Mouse (Mus musculus) ZHBTc4 (cell line): ENCODE data around the gene Plcd3.

Source experiments
- DNase-seq: peaks from one replicate; pipeline ENCODE4 v3.0.0-alpha.2; 2011; ENCODE audit warnings: low read depth, low spot score

Gene Plcd3

DNA sequence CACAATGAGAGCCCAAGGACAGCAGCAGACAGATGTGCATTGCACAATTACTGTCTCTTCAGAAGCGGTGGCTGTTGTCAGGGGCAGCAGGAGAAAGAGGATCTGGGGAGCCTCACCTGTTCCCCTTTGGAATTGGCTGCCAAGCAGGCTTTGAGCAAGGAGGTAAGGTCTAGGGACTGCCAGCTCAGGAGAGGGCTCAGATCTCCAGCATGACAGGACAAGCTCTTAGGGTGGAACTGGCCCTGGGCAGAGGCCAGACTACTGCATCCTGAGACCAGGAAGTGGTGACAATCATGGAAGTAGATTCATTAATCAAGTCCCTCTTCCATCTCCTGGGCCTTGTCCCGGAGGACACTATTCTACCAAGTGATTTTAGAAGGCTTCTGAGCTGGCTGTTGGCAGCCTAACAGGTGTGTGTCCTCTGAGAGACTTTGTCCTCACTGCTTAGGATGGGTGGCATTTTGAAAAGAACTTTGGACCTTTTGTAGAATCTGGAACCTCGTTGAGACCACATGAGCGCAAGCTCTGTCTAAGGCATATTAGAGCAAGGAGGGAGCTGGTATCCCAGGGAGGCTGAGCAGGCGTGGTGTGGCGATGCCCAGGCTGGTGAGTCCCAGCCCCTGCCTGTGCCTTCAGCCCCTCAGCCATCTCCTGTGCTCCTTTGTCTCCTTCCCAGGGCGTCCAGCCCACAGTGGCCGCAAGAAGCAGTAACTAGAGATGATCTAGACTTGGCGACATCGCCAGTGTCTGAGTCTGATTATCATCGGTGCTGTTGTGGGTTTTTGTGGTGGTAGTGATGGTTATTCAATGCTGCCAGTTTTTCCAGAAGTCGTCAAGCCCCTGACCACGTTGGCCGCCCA lies 35.0 kb downstream of the Plcd3 start:
- no peak for DNase-seq

DNA sequence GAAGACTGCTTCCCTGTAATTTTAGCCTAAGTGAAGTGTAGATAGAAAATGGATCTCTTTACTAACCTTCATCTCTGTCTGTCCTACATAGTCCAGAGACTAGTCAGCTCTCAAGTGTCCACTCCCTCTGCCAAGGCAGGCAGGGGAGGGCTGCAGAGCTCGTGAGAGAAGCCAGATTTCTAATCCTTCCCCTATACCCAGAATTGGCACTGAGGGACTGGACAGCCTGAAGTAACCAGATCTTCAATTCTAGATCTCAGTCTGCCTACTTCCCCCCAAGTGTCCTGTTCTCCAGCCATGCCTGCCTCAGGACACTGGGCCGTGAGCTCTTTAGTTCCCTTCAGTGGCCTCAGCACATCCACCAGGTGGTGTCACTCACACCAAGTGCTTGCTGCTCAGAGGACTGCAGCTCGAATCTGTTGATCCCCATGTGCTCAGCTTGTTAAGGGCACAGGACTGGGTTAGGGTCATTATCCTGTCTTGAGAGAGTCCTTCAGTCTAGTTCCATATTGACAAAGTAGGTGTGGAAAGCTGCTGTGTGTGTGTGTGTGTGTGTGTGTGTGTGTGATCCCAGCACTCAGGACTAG lies 42.9 kb downstream of the Plcd3 start:
- no peak for DNase-seq

DNA sequence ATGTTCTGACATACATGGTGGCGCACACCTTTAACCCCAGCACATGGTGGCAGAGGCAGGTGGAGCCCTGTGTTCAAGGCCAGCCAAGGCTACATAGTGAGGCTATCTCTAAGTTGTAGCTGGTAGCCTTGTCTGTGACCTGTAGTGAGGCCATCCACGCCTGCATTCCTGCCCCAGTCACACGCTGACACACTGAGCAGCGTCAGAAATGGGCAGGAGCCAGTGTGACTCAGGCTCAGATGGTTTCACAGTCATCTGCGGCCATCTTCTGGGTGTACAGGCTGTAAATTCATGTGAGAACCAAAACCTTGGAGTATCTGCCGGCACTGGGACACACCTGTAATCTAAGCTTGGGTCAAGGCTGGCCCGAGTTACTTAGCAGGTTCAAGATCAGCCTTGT lies 44.8 kb downstream of the Plcd3 start:
- no peak for DNase-seq

DNA sequence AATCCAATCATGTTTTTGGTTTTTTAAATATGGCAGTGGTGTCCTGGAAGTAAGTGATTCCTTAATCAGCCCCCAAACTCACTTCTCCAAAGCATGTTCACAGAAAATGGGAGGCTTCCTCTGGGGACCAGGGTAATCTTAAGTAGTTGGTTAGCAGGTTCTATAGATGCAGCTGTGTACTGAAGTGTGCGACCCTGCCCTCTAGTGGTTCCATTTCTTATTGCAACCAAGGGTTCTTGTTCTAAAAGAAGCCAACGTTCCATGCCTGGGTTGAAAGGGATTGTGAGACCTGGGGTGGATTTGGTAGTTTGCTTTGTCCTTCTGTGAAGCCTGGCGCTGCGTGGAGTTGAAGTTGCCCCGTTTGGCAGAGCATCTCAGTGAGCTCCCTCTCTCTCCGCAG lies 46.7 kb downstream of the Plcd3 start:
- DNase-seq: peak; percentile 86

DNA sequence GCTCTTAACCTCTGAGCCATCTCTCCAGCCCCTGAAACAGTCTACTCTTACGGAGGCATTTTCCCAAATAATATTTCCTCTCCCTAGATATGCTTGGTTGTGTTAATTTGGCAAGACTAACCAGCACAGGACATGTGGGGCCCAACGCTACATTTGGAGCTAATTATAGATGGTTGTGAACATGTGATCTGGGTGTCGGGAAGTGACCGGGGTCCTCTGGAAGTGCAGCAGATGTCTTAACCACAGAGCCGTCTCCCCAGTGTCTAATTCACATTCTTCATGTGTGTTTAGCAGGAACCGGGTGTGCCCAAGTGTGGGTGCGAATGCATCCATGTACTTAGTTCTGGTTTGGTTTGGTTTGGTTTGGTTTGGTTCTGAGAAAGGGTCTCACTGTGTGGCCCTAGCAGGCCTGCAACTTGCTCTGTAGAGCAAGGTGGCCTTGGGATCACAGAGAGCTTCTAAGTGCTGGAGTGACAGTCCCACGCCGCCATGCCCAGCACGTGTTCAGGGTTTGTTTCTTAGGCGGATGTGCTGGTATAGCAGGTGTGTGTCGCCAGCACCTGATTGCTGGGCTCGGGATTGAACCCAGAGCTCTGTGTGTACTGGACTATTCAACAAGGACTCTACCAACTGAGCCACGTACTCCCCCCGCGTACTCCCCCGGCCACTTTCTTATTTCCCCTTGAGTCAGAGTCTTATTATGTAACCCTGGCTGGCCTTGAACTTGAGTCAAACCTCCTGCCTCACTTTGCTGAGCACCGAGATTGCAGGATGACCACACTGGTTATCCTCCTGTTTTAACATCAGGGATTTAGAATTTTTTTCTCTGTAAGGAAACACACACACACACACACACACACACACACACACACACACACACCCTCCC lies 48.0 kb downstream of the Plcd3 start:
- DNase-seq: no peak

DNA sequence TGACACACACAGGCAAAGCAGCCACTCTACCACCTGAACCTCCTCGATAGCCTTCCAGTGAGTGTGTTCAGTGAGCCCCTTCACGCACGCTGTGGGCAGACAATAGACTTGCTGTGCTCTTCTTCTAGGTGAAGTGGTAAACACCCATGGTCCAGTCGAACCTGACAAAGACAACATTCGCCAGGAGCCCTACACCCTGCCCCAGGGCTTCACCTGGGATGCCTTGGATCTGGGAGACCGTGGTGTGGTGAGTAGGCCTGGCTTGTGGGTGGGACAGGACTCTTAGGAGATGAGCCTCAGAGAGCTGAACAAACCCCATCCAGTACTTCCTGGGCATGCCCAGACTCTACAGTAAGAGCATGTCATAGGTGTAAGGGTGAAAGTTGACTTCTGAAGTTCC lies 49.4 kb downstream of the Plcd3 start:
- DNase-seq: no peak

DNA sequence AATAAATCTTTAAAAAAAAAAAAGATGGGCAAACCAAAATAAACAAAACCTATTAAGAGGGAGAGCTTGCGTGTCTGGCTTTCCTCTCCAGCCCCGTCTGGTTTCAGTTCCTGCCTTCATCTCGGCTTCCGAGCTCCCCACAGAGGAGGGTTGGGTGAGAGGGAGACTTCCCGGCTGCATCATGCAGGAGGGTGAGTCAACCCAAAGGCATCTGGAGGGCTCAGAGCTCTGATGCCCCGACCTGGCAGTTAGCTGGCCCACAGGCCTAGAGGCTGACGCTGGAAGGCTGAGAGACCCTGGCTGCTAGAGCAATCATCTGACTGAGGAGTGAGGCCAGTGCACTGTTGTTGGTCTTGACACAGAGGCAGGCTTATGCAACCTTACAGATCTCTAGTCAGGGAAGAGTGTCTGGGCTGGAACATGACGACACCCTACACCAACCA lies 50.2 kb downstream of the Plcd3 start:
- DNase-seq: no peak

DNA sequence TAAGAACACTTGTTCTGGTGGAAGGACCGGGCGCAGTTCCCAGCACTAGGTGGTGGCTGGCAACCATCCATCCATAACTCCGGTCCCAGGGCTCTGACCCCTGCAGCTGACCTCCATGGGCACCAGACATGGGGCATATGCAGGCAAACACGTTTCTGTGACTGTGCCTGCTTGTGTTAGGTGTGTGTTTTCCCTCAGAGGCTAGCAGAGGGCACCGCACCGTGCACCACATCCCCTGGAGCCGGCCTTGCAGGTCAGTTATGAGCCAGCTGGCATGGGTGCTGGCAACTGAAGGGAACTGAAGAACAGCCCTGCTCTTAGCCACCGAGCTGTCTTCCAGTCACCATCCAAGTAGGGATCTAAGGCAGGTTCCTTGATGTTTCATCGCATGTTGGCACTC lies 51.3 kb downstream of the Plcd3 start:
- DNase-seq: no peak

DNA sequence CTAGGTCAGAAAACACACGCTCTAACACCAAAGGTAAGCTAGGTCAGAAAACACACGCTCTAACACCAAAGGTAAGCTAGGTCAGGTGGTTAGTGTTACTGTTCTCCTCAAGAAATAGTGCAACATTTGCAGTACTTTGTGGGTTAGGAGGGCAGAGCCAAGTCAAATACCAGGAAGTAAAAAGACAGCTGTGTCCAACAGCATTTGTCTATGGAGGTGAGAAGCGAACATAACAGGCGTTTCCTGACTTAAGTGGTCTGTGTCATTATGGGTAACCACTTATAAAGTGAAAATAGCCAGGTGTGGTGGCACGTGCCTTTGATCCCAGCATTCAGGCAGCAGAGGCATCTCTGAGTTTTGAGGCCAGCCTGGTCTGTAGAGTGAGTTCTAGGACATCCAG lies 51.8 kb downstream of the Plcd3 start:
- DNase-seq: no peak

DNA sequence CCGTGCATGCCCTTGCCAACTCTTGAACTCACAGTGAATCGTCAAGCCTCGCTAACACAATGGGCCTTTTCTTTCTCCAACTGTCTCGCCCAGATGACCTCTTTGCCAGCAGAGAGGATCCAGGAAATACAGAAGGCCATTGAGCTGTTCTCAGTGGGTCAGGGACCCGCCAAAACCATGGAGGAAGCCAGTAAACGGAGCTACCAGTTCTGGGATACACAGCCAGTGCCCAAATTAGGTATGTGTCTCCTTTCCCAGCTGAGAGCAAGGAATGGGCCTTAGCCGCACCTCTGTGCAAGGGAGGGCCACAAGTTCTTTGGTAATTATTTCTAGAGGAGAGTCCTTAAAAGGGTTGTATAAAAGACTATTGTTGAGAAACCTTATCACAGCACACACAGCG lies 55.2 kb downstream of the Plcd3 start:
- DNase-seq: no peak

DNA sequence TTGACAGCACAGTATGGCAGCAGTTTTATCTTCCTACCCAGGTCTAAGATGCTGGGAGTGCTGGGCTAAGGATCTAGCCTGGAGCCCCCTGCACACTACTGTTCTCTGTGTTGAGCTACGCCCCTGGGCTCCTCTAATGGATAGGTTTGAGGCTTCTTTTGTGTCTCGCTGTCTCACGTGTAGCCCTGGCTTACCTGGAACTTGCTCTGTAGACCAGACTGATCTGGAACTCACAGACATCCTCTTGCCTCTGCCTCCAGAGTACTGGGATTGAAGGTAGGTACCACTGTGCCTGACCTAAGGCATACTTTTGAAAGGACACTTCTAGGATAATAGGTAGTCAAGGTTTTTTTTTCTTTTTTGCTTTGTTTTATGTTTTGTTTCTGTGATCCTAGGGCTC lies 57.5 kb downstream of the Plcd3 start:
- DNase-seq: peak; percentile 67

DNA sequence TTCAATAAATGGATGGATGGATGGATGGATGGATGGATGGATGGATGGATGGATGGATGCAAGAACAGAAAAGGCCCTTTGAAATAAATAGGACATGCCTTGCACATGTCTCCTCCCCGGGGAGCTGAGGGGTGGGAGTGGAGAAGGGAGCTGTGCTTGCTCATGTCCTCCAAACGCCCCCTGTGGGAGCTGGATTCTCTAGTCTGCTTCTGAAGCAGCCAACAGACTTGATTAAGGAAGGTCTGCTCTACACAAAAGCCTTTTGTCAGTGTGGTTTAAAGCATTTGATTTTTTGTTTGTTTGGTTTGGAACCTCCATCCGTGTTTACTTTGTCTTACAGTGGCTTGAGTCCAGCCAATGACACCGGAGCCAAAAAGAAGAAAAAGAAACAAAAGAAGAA lies 58.6 kb downstream of the Plcd3 start:
- peak; percentile 89 for DNase-seq

DNA sequence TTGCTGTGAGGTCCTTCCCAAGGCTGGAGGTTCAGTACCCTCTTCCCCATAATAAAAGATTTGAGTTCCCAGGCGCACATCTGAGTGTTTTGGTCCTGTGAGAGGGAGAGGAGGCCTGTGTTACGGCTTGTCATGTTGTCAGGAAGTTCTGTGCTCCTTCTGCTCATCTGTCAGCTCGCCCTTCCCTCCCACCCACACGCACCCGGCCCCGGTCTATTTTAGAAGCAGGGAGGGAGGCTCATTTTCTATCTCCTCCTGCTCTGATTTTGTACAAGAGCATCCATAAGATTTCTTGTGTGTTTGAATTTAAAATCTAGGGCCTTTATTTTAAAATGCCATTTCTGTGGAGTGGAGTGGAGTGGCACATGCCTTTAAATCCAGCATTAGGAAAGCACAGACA lies 63.4 kb downstream of the Plcd3 start:
- no peak for DNase-seq

DNA sequence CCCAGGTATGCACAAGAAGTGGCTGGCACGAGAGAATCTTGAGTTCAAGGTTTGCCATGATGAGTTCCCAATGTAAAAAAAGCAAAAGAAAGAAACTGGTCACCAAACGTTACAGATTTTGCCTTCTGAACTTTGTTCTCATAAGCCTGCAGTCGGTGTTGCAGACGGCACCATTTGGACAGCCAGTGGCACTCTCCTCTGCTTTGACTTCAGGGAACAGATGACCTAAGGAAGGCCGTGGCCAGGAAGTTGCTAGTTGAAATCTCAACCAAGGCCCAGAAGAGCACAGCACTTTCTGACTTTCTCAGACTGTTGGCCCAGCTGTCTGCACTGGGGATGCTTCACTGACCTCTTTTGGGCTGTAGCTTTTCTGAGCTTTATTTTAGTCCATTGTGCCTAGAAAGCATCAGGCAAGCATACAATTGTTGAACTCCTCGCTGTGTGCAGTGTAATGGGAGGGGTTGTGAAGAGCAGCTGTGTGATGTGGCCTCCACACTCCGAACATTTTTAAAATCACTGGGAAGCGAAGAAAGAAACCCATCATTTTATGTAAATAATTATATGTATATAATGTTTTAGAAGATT lies 64.5 kb downstream of the Plcd3 start:
- no peak for DNase-seq

DNA sequence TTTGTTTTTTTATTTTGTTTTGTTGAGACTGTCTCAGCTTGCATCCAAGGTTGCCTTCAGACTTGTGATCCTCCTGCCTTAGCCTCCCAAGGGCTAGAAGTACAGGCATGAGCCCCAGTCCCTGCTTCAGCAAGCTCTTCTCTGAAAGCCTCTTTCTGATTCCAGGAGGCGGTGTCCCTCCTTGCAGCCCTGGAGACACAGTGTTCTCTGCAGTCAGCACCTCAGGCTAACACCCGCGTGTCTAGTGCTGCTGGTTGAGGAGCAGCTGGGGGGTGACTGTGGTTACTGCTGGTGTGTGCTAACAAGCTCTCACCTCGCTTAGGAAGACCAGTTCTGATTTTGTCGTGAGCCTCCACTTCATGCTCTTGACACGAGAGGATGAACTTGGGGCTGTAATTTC lies 66.5 kb downstream of the Plcd3 start:
- no peak for DNase-seq

DNA sequence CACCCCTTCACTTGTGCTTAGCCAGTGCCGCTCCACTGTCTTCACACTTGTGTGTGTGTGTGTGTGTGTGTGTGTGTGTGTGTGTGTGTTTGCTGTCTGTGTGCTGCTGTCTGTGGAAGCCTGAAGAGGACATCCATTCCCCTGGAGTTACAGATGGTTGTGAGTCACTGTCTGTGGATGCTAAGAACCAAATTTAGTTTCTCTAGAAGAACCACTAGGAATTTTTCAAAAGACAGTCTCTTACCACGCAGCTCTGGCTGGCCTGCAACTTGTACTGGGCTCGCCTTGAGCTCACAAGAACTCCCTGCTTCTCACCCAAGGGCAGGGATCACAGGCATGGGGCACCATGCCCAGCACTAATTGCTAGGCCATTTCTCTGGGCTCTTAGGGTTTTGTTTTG lies 68.4 kb downstream of the Plcd3 start:
- DNase-seq: no peak

DNA sequence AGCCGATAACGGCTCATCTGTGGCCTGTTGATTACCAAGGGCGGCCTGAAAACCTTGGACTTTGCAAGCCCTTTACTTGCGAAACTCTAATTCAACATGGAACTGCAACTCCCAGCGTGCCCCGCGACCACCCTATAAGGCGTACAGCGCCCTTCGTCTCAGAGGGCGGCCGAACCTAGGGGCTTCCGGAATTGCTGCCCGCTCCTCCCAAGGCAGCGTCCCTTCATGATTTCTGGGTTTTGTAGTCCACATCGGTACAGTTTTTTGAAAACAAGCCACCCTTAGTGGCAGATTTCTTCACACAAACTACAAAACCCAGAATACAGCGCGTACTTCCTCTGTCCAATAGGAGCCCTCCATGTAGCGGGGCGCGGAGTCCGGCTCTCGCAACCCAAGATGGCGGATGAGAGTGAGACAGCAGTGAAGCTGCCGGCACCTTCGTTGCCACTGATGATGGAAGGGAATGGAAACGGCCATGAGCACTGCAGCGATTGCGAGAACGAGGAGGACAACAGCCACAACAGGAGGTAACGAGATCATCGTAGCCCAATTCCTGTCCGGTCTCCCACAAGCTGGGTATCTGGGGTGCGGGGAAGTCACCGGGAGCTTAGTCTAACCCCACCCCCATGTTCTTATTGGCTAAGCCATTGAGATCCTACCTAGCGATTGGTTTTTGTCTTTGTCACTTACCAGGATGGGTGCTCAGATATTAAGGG lies 73.1 kb downstream of the Plcd3 start, which contains the start of the genes Nmt1 and Dcakd:
Nmt1 (plus strand) TSS at position 15 of the 716 bp plus-strand sequence.
Dcakd (minus strand) TSS at position 158 of the 716 bp plus-strand sequence.
- peak; percentile 98 for DNase-seq

DNA sequence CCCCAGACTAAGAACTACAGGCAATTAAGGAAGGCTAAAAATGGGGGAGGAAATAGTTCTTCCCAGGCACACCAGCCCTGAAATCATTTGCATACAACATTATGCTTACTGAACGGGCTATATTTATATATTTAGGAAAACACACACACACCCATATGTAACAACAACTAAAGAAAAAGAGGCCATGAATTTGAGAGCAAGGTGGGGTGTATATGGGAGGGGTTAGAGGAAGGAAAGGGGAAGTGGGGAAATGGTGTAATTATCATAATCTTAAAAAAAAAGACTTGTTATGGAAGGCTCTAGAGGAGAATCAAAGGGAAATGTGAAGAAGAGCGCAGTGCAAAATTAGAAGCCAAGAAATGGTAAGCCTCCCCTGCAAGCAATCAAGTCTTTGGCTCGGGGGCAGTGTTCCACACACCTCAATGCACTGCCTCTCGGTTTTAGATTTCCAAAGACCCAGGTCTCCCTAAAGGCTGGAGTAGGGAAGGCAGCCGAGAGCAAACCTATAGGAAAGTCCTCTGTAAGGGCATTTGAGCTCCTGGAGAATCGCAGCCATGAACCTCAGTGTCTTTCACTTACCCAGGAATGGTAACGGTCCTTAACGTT lies 73.8 kb downstream of the Plcd3 start:
- DNase-seq: no peak

DNA sequence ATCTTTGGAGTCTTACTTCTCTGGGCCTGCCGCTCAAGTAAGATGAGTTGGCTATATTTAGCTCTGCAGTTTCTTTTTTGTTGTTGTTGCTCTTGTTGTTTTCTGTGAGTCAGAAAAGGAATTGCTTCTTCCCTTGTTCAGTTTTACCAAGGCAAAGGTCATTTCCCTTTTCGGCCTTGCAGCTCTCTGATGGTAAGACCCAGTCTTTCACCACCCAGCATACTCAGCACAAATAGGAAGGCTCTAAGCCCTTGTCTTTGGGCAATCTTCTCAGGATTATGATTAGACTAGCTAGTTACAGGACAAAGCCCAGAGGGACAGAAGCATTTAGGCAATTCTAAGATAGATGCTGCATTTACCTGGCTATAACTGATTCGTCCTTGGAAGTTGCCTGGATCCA lies 74.6 kb downstream of the Plcd3 start:
- no peak for DNase-seq

DNA sequence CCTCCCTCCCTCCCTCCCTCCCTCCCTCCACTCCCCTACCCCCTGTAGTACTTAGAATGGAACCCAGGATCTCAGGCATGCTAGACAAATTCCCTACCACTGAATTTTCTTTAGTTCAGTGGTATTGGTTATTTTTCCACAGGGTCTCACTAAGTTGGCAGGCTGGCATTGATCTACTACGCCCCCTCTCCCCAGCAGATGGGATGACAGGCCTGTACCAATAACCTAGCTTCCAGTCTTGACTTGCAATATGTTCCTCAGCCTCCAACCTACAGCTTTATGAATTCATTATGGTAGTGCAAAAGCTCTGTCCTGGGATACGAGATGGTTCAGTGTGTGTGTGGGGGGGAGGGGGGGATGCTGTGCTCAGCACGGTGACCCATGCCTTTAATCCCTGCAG lies 77.5 kb downstream of the Plcd3 start:
- no peak for DNase-seq
